Mouse (Mus musculus) right cerebral cortex, postnatal 14 days (tissue): ENCODE data around the gene Slc11a2.
"Not testable (repeated sequence)": the region's sequence is repeated elsewhere in the genome, so short reads cannot be mapped to it uniquely, and the experiment has no call there.

Experiments used
- DNase-seq: peaks from one replicate; pipeline ENCODE4 v3.0.0; 2022

Slc11a2 gene

DNA sequence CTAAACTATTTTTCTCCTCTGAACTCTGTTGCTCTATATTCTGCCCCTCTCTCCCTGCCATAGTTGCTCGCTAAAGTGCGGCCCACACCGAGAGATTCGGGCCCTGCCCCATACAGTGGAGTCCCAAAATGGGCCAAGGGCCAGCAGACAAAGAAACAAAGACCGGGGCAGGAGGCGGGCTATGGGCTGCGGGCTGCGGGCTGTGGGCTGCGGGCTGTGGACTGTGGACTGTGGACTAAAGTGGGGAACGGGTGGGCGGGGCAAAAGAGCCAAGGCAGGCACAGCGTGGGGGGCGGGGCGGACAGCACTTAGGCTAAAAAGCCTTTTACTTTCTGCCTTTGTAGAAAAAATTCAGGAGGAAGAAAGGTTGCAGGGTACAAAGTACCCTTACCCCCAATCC, 78.1 kb downstream of the Slc11a2 start:
- no peak for DNase-seq

DNA sequence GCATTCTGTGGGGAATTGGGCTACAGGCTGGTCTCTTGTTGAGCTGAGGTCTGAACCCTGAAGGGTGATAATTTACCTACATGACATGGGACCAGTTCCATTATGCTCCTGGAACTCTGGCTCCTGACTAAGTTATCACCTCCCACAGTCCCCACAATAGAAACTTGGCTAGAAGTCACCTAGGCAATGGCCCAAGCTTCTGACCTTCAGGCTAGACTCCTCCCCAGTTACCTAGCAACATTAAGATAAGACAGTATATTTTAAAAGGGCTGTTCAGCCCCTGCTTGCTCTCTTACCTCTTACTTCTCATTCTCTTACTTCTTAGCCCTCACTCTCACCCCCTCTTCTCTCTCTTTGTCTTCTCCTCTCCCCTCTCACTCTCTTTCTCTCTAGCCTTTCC, 79.4 kb downstream of the Slc11a2 start:
- DNase-seq, result no peak

DNA sequence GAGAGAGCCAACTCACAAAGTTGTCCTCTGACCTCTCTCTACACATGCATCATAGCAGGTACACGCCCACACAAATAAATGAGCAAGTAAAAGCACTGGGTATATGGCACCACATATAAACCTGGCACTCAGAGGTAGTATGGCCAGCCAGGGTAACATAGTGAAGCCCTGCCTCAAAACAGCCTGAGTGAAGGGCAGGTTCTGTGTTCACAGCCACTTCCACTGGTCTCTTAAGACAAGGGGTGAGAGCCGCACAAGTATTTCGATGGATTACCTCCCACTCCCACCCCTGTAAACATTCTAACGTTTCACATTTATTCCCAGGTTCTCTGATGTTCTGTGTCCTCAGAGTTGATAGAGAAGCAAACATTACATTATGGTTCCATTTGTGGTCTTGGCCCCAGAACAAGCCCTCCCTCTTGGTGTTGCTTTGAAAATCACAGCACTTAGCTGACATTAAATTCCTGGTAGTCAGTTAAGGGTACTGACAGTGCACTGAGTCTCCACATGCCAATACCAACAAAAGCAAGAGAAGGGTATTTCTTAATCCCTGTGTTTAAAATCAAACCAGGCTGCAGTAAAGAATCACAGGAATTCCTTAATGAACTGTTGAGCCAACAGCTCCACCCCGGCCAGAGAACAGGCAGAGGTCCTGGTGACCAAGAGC, 83.4 kb downstream of the Slc11a2 start:
- not testable (repeated sequence) for DNase-seq
